Mouse (Mus musculus): ENCODE results near the gene Mag.

The Mag gene

DNA sequence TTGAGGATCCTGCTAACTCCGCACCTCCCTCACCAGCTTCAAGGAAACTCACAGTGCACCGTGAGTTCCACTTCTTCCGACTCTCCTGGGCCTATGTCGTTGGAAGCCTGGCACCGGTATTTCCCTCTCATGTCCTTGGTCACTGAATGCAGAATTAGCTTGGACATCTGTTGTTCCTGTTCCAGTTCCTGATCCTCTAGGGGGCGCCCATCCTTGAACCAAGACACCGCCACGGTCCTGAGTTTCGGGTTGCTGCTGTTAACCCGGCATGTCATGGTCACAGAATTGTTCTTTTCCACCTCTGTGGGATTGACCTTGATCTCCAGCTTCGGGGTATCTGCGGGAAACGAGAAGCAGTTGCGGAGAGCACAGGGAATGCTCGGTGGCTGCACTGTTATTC, 41.6 kb downstream of the Mag start:
- no peak for DNase-seq (ENCODE audit: low read depth)

DNA sequence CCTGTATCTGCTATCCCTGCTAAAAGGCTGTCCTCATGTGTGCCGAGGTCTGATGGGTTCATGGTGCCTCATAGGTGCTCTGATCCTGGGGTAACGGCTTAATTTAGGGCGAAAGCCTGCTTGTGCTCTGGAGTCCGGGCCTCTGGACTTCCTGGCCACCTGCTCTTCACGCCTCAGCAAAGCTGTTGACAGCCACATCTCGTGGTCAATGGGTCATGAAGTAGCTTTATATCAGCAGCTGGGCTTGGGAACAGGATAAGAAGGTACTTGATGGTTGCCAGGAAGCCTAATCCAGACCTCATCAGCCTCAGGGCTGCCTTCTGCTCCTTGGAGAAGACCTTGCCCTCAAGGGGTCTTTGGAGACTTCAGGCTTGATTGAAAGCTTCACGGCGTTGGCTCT, 51.3 kb downstream of the Mag start:
- no peak for DNase-seq (ENCODE audit: low read depth)

DNA sequence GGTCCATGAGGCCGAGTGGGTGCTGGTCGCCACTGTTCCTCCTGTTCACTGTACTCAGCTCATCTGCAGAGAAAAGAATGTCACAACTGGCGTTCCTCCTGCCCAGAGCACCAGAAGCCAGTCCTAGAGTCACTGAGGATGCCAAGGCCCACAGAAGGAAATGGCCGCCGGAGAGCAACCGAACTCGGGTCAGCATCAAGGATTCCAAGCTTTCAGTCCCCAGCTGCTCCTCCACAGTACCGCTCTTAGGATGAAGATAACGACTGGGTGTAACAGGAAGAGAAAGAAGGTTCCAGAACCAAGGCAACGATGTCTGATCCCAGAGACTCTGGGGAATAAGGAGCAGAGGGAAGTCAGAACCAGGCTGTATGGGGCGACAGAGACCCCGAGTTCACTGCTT, 53.2 kb downstream of the Mag start, which contains the start of gene Ffar1:
Gene Ffar1, minus strand, starts transcription at position 101 of the 400 bp plus-strand sequence.
- DNase-seq (ENCODE audit: low read depth): no peak

DNA sequence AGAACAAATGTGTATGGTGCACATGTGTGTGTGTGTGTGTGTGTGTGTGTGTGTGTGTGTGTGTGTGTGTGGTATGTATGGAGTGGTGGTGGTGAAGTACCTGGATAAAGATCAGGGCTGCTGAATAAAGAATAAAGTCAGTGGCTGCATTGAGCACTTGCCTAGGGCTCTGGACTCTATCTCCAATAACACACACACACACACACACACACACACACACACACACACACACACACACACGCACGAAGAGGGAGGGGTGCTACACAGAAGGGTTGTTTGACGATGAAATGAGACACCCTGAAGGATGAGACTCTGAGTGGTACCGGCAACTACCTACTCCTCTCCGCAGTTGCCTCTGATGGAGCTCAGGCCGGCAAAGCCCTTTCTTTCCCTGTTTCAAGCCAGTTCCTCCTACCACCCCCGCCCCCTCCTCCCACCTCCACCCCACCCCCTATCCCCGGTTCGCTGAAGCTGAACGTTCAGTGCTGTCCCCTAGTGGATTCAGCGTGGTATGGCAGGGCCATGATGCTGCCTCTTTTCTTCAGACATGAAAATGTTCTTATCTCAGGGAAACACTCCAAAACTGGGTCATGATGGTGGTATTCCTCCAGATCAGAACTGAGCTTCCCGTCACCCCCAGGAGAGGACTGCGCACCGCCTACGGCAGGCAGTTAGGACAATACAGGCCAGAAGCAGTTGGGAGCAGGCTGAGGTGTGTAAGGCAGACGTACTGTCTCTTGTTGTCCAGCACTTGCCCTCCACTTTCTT, 54.9 kb downstream of the Mag start:
- DNase-seq (ENCODE audit: low read depth): no peak

DNA sequence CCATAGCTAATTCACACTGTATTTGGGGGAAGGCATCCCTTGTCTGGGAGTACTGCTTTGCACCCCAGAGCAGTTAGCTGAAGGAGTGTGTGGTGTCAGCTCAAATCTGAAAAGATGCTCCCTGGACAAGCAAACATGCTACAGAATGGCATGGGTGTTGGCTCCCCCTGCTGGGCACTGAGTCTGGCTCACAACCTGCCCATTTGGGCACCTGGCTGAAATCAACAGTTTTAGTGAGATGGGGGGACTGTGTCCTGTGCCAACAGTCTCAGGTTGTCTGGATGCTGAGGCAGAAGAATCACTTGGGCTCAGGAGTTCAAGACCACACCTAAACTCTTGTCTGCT, 55.4 kb downstream of the Mag start:
- no peak for DNase-seq (ENCODE audit: low read depth)

DNA sequence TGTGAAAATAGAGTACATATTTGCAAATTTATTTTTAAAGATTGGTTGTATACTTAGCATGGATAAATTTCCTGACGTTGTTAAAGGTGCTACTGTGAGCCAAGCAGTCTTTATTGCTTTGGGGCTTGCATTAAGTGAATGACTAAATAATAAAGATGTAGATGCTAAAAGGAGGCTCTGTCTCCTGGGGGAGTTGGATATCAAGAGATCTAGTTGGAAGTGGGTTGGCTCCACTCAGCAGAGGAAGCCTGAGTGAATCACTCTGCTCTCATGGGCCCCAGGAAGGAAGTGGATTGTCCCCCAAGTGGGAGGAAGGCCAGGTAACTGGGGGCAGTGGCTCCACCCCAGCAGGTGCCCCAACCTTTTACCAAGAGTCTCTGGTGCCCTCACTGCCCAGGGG, 56.9 kb downstream of the Mag start:
- no peak for DNase-seq (ENCODE audit: low read depth)

DNA sequence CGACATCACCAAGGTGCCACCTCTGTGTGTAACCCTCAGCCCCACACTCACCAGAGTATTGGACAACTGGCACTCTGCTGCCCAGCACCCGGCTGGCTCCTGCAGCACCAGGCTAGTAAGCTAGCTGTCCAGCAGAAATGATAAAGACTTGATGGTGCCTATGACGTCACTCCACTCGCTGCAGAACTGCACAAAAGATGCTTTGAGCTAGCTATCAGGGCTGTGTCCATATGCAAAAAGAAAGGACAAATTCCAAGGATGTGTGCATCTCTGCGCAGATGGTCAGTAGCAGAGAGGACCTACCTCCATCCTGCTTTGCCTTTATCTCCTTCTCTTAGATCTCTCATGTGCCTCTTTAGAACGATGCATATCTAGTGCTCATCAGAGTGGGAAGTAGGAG, 58.6 kb downstream of the Mag start, which contains the start of gene Ffar3:
Gene Ffar3, minus strand, starts transcription at position 101 of the 400 bp plus-strand sequence.
- no peak for DNase-seq (ENCODE audit: low read depth)

DNA sequence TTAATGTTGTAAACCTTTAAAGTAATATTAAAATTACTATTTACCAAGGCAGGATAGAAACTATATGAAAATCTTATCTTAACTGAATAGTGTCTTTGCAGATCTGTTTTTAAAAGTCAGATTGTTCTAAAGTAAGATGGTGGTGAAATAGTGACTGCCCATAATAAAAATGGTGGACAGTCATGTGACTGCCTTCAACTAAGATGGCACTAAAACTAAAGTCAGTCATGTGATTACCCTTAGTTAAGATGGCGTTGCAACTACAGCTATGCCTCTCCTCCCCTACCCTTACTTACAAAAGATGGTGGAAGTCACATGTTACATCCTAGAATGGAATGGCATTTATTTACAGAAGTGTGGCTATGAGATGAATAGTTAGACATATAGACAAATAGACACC, 63.3 kb downstream of the Mag start:
- DNase-seq (ENCODE audit: low read depth): no peak
